Mouse (Mus musculus) G1E (cell line): ENCODE results near the gene Zmym2.

Experiments used
- CTCF ChIP-seq: IDR thresholded peaks from 2 replicates; pipeline ENCODE4 v1.5.1; 2012; ENCODE audit warnings: low read depth, low read length, inconsistent platforms, mixed read lengths
- GATA1 ChIP-seq: IDR thresholded peaks from 2 replicates; pipeline ENCODE4 v1.6.1; 2012; ENCODE audit warnings: borderline replicate concordance, low read length, inconsistent platforms, mixed read lengths
- GATA2 ChIP-seq: IDR thresholded peaks from 2 replicates; pipeline ENCODE4 v1.6.1; 2012; ENCODE audit warnings: low read depth, low read length, inconsistent platforms, borderline replicate concordance

DNA sequence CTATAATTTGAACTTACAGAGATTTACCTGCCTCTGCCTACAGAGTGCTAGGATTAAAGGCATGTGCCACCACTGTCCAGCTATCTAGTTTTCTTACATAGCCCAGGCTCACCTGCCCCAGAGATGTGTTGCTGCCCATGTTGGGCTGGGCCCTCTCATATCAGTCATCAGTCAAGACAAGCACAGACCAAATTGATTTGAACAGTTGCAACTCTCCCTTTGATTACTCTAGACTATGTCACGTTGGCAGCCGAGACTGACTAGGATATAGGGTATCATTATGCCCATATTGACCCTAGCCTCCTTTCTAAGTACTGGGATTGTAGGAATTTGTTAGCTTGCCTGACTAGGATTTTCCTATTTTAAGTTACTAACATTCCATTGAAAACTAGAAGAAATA lies 8.0 kb downstream of the Zmym2 start:
- TF ChIP-seq CTCF (no peak), GATA1 (no peak), GATA2 (no peak)
